Mouse (Mus musculus): ENCODE results near the gene Bub1.

- TF ChIP-seq TAL1 (conservative IDR thresholded peaks at IDR 0.05; ENCODE audit: low read depth, low read length) (no peak), GATA1 (IDR thresholded peaks at IDR 0.05; ENCODE audit: borderline replicate concordance, low read length) (no peak)
These were observed 53.2 kb downstream of the Bub1 start for GRCm38 (mm10) chr2:127778451-127778850.

Data from G1E (cell line).